Mouse (Mus musculus) liver, embryonic 11.5 days (tissue): Measurements from ENCODE around the gene Bcam. TPM values are rescaled to one million over a fixed set of nuclear protein-coding genes. Genes with fewer than 3 reads are reported as not detected.
A peak's percentile ranks its signal among the peaks of the same experiment; 100 is the strongest.

Experiments used
- ATAC-seq: fragments of 200-750 bp; cut with Nextera tagmentation; replicated peaks from 2 replicates; pipeline ENCODE4 v1.8.0; 2017; ENCODE audit warnings: moderate number of reproducible peaks, mild to moderate bottlenecking, moderate TSS enrichment, moderate library complexity; ENCODE audit not compliant: low FRiP score
- DNase-seq: peaks from one replicate; pipeline ENCODE4 v3.0.0-alpha.2; 2017; ENCODE audit warnings: low spot score
- H3K27ac ChIP-seq: fragments of 300-500 bp; sonication (generic); 2 replicates; pipeline ENCODE4 v1.5.1; 2014; ENCODE audit warnings: mild to moderate bottlenecking, low read depth, low read length, control low read depth
- H3K27me3 ChIP-seq: fragments of 300-500 bp; sonication (generic); replicated peaks from 2 replicates; pipeline ENCODE4 v1.6.1; 2014; ENCODE audit warnings: low read length, mixed read lengths; ENCODE audit not compliant: control insufficient read depth, insufficient read depth
- H3K36me3 ChIP-seq: fragments of 300-500 bp; sonication (generic); 2 replicates; pipeline ENCODE4 v1.6.1; 2014; ENCODE audit warnings: mild to moderate bottlenecking, low read length, moderate library complexity, mixed read lengths; ENCODE audit not compliant: control insufficient read depth, insufficient read depth
- H3K4me1 ChIP-seq: fragments of 300-500 bp; sonication (generic); replicated peaks from 2 replicates; pipeline ENCODE4 v1.6.1; 2014; ENCODE audit warnings: low read length, mixed read lengths; ENCODE audit not compliant: control insufficient read depth, insufficient read depth
- H3K4me2 ChIP-seq: fragments of 300-500 bp; sonication (generic); 2 replicates; pipeline ENCODE4 v1.6.1; 2014; ENCODE audit warnings: mild to moderate bottlenecking, control low read depth, moderate library complexity
- H3K4me3 ChIP-seq: fragments of 300-500 bp; sonication (generic); 2 replicates; pipeline ENCODE4 v1.5.1; 2014; ENCODE audit warnings: low read depth, low read length, control low read depth
- H3K9ac ChIP-seq: fragments of 300-500 bp; sonication (generic); 2 replicates; pipeline ENCODE4 v1.6.1; 2014; ENCODE audit warnings: low read depth, low read length, control low read depth
- H3K9me3 ChIP-seq: fragments of 300-500 bp; sonication (generic); 2 replicates; pipeline ENCODE4 v1.6.1; 2016; ENCODE audit warnings: low read length, inconsistent platforms, mixed read lengths; ENCODE audit not compliant: control insufficient read depth
- WGBS: fragments of 180-500 bp; shearing (Covaris S2); extraction: QIAGEN DNeasy Blood & Tissue Kit; methylation state at CpG from one replicate; pipeline ENCODE4 v1.1.7; 2014; 5-methylcytosine and 5-hydroxymethylcytosine counted together
- polyA plus RNA-seq: library from polyadenylated mRNA; unstranded; fragments of >200 nt; fragmentation: Nextera tagmentation; extraction: Ambion mirVana; gene quantifications from 2 replicates; pipeline ENCODE4 v1.2.1, GENCODE M21; 2014

Bcam gene
- polyA plus RNA-seq, 1 experiment from 2014 or later: 21.8 TPM

DNA sequence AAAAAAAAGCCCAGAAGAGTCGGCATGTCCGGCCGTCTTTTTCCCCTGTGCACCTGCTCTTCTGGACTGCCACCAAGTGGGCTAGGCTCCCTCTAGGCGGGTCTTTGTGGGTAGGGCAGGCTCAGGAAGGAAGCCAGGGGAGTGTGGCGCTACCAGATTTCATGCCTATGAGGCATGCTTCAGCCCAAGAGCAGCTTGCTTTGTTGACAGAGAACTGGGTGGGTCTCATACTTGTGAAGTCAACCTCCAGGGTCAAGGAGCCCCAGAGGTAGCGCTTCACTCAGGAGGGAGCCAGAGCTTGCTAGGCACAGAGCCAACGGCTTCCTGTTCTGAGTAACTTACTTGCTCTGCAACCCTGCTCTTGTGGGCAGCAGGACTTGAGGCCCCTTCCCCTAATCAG, 17.2 kb downstream of the Bcam start:
- WGBS: 56% methylated on average over 7 of the region's 7 CpGs
- H3K27ac ChIP-seq: no peak overlapping the region
- H3K9ac ChIP-seq: no peak overlapping the region
- no peak overlapping the region for H3K4me2 ChIP-seq
- no peaks in the 10 kb centered on the region for H3K27me3 ChIP-seq
- DNase-seq: no peak
- ATAC-seq: no peak
- H3K9me3 ChIP-seq: no peaks in the 10 kb centered on the region
- H3K4me3 ChIP-seq: no peak overlapping the region
- peaks cover 10% of the 10 kb centered on the region for H3K4me1 ChIP-seq
- H3K36me3 ChIP-seq: no peaks in the 10 kb centered on the region

DNA sequence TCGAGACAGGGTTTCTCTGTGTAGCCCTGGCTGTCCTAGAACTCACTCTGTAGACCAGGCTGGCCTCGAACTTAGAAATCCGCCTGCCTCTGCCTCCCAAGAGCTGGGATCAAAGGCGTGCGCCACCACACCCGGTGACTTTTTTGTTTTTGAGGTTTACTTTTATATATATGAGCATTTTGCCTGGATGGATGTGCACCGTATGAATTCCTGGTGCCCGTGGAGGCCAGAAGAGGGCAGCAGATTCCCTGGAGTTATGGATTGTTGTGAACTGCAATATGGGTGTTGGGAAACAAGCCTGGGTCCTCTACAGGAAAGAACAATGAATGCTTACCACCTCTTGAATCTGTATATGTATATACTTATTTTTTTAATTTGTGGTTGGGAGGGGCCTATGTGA, 18.2 kb downstream of the Bcam start:
- H3K27me3 ChIP-seq: no peaks in the 10 kb centered on the region
- peaks cover 18% of the 10 kb centered on the region for H3K4me1 ChIP-seq
- H3K9me3 ChIP-seq: no peaks in the 10 kb centered on the region
- no peak for ATAC-seq
- no peak for DNase-seq
- no peak overlapping the region for H3K27ac ChIP-seq
- H3K4me2 ChIP-seq: no peak overlapping the region
- H3K36me3 ChIP-seq: no peaks in the 10 kb centered on the region
- H3K9ac ChIP-seq: no peak overlapping the region
- WGBS: 65% methylated on average over 8 of the region's 8 CpGs
- no peak overlapping the region for H3K4me3 ChIP-seq

DNA sequence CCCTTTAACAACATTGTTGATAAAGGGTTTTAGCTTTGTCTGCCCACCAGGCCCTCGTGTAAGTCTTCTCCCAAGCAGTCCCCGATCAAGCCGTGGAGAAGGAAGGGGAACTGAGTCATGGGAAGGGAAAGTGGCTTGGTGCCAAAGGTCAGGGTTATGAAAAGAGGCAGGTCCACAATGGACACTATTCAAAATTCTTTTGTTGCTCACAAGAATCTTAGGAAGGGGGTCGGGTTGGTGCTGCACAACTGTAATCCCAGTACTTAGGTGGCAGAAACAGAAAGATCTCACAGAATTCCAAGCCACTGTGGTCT, 19.8 kb downstream of the Bcam start:
- ATAC-seq (no peak), DNase-seq (no peak)
- Histone ChIP-seq H3K27me3 (no peaks in the 10 kb centered on the region), H3K4me1 (peaks cover 32% of the 10 kb centered on the region), H3K4me2 (no peak overlapping the region; the same call in 1 of the 2 replicates), H3K9me3 (no peaks in the 10 kb centered on the region), H3K4me3 (no peak overlapping the region), H3K9ac (no peak overlapping the region), H3K36me3 (no peaks in the 10 kb centered on the region), H3K27ac (no peak overlapping the region)
- WGBS: 27% methylated on average over 4 of the region's 4 CpGs

DNA sequence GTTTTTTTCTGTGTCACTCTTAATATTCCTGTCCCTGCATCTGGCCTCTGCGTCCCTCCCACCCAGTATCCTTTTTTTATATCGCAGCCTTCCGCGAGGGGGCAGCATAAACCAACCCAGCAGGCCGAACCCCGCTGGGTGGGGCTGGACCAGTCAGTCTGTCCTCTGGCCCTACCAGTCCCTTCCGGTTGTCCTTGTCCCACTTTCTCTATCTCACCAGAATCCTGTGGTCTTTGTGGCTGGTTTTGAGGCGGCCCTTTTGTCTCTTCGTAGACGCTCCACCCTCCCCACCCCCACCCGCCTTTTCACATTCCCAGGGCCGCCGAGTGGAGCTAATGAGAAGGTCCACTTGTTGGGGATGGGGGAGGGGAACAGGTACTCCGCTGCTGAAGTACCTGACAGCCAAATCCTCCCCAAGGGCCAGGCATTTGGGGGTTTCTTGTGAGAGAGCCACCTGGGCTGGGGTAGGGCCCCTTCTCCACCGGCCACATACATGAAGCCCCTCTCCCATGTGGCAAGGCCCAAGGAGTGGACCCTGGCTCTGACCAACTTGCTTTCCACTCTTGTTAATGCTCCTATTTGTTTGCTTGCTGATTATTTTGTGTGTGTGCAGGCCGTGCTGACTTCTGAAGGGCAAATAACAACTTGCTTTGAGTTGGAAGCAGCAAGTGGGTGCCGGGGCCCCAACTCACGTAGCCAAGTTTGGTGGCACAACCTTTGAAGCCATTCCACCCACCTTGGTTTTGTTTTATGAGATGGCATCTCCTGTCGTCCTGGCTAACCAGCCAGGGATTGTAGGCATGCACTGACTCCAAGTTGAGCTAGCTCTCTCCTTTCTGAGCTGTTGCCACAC, 20.4 kb downstream of the Bcam start, which contains the start of gene Nectin2:
Gene Nectin2, minus strand, starts transcription at position 267 of the 853 bp plus-strand sequence.
- DNase-seq: peak; percentile 87
- no peaks in the 10 kb centered on the region for H3K9me3 ChIP-seq
- H3K4me1 ChIP-seq: peaks cover 34% of the 10 kb centered on the region
- peak within 1 kb of the TSS; percentile 99 for H3K4me2 ChIP-seq
- 14% methylated on average over 19 of the region's 19 CpGs for WGBS
- H3K9ac ChIP-seq: peak within 1 kb of the TSS; percentile 83
- ATAC-seq: peak; percentile 77
- peak within 1 kb of the TSS; percentile 88 for H3K27ac ChIP-seq
- H3K4me3 ChIP-seq: peak within 1 kb of the TSS; percentile 86
- H3K27me3 ChIP-seq: no peaks in the 10 kb centered on the region
- no peaks in the 10 kb centered on the region for H3K36me3 ChIP-seq

DNA sequence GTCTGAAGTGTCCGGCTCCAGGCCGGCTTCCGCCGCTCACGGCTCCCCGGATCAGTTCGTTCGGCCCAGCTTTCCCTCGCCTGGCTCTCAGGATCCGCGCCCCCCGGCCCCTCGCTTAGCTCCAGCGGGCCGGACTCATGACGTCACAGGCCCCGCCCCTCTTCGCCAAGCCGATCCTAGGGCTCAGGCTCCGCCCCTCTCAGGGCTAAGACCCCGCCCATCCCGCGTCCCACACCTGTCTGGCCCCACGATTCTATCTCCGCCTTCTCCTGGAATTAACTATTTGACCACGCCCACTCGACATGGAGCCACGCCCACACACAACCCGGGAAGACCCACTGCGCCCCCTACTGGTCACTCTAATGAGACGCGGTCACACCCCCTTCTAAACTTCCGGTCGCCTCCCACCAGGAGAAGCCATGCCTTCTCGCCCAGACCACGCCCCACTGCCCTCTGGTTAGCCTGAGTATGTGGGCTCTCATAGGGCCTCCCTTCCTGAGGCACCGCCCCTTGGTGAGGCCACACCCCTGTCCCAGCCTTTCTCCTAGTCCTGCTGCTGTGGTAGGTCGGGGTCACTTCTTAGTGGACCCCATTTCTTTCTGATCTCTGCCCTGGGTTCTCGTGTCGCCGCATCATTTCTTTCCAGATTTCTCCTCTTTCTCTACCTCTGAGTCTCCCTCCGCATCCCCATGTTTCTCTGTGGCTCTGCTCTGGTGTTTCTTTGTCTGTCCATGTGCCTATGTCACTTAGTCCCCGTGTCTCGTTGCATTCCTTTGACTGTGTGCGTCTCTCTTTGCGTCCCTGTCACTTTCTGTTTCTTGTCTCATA, 21.2 kb downstream of the Bcam start:
- peaks cover 41% of the 10 kb centered on the region for H3K4me1 ChIP-seq
- H3K36me3 ChIP-seq: no peaks in the 10 kb centered on the region
- peak overlapping the region; percentile 83 for H3K9ac ChIP-seq
- H3K27ac ChIP-seq: peak overlapping the region; percentile 88
- WGBS: under 1% methylated on average over 45 of the region's 46 CpGs
- peak overlapping the region; percentile 86 for H3K4me3 ChIP-seq
- no peaks in the 10 kb centered on the region for H3K27me3 ChIP-seq
- peak overlapping the region; percentile 99 for H3K4me2 ChIP-seq
- ATAC-seq (peak; percentile 91), DNase-seq (peak; percentile 100)
- H3K9me3 ChIP-seq: no peaks in the 10 kb centered on the region

DNA sequence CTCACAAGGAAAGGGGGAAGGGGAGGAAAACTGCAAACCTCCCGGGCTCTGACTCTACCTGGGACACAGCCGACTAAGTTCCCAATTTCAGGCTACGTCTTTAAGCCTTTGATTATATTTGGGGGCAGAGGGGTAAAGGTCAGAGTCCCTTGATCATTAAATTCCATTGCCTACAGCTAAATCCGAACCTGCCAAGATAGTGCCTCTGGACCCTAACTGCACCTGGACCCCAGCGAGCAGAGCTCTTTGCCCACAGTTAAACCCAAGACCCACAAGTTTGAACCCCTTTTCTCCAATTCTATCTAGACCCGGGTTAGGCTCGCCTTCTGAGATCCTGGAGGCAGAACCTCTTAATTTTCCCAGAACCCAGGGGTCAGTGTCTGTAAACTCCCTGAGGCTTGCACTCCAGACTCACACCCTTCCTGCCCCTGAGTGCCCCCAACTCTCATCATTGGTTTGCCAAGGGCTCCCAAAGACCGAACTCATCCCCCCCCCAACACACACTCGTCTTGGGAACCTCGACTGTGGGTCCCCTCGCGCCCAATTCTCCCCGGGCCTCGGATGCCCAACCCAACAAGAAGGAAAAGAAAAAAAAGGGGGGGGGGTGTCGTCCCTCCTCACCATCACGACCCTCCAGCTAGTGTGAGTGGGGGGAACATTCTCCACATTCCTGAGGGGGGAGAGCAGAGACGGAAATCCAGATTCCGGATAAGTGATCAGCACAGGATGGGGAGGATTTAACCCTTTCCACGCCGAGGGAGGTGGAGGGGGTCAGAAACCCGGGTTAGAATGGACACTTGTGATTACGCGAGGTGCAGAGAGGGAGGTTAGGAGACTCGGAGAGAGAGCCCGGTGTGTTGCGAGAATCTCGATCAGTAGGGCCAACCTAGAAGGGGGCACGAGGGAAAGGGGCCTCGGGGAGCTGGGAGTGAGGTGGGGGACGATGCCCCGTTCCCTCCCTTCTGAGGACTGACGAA, 22.3 kb downstream of the Bcam start:
- H3K4me1 ChIP-seq: peaks cover 47% of the 10 kb centered on the region

DNA sequence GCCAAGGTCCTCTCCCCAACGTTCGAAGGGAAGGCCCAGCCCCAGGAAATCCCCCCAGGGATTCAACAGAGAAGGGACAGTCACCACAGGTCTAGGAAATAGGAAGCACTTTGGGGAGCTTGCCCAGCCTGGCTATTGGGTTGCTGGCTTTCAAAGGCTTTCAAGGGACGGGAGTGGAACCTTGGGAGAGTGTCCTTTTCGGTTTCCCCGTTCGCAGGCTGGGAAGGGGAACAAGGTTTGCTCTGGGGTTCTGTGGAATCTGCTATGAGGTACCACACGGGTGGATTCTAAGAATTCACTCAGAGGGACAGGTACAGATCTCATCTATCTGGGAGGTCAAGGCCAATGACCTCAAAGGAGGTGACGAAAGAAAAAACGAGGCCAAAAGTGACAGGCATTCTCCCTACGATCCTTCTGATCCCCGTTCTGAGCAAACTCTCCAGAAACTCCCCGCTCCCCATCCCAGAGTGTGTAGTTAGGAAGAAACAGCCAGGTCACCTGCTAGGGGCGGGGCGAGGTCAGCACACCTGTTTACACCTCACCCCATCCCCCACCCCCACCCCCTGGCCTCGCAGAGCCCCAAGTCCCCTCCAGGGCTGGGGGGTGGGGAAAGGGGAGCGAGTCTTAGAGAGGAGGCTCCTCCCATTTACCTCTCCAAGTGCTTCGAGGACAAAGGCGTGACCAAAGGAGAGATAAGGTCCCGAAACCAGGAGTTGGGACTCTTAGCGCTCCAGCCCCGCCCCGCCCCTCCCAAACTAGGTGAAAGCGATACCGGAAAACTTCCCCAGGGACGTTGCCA, 23.2 kb downstream of the Bcam start:
- Histone ChIP-seq H3K4me3 (peak overlapping the region; percentile 86), H3K4me1 (peaks cover 49% of the 10 kb centered on the region), H3K36me3 (no peaks in the 10 kb centered on the region), H3K9me3 (no peaks in the 10 kb centered on the region), H3K4me2 (peak overlapping the region; percentile 99), H3K27ac (peak overlapping the region; percentile 88; the same call in 1 of the 2 replicates), H3K27me3 (no peaks in the 10 kb centered on the region), H3K9ac (peak overlapping the region; percentile 18; the same call in 1 of the 2 replicates)
- DNase-seq (no peak), ATAC-seq (no peak)
- 4% methylated on average over 25 of the region's 25 CpGs for WGBS

More for the DNA sequence above, 22.3 kb downstream of the Bcam start:
- Histone ChIP-seq H3K9me3 (no peaks in the 10 kb centered on the region), H3K36me3 (no peaks in the 10 kb centered on the region), H3K4me3 (peak overlapping the region; percentile 86), H3K4me2 (peak overlapping the region; percentile 99), H3K27me3 (no peaks in the 10 kb centered on the region), H3K27ac (peak overlapping the region; percentile 88; the same call in 1 of the 2 replicates), H3K9ac (peak overlapping the region; percentile 83)
- ATAC-seq: no peak
- peak; percentile 51 for DNase-seq
- under 1% methylated on average over 32 of the region's 32 CpGs for whole genome bisulfite sequencing
